Mouse (Mus musculus) lung, embryonic 14.5 days (tissue): ENCODE measurements around the gene Zcchc2. TPM values are rescaled to one million over a fixed set of nuclear protein-coding genes. Genes with fewer than 3 reads are reported as not detected.

Source experiments
- ATAC-seq: fragments of 200-750 bp; cut with Nextera tagmentation; 2 replicates; pipeline ENCODE4 v1.8.0; 2017; ENCODE audit warnings: mild to moderate bottlenecking, moderate TSS enrichment, moderate library complexity; ENCODE audit not compliant: insufficient read depth
- DNase-seq: peaks from one replicate; pipeline ENCODE4 v3.0.0-alpha.2; 2015
- H3K27ac ChIP-seq: fragments of 300-500 bp; sonication (generic); 2 replicates; pipeline ENCODE4 v1.5.1; 2014; ENCODE audit warnings: low read depth, mild to moderate bottlenecking, moderate library complexity
- H3K27me3 ChIP-seq: fragments of 300-500 bp; sonication (generic); 2 replicates; pipeline ENCODE4 v1.6.1; 2014; ENCODE audit warnings: low read length, control low read depth; ENCODE audit not compliant: insufficient read depth
- H3K36me3 ChIP-seq: fragments of 300-500 bp; sonication (generic); 2 replicates; pipeline ENCODE4 v1.6.1; 2014; ENCODE audit warnings: control low read depth; ENCODE audit not compliant: insufficient read depth
- H3K4me1 ChIP-seq: fragments of 300-500 bp; sonication (generic); 2 replicates; pipeline ENCODE4 v1.6.1; 2014; ENCODE audit warnings: antibody characterized with exemption, control low read depth; ENCODE audit not compliant: insufficient read depth
- H3K4me2 ChIP-seq: fragments of 300-500 bp; sonication (generic); 2 replicates; pipeline ENCODE4 v1.6.1; 2014; ENCODE audit warnings: mild to moderate bottlenecking
- H3K4me3 ChIP-seq: fragments of 300-500 bp; sonication (generic); 2 replicates; pipeline ENCODE4 v1.5.1; 2014; ENCODE audit warnings: low read depth, low read length
- H3K9ac ChIP-seq: fragments of 300-500 bp; sonication (generic); 2 replicates; pipeline ENCODE4 v1.6.1; 2014
- H3K9me3 ChIP-seq: fragments of 300-500 bp; sonication (generic); 2 replicates; pipeline ENCODE4 v1.6.1; 2016; ENCODE audit warnings: low read depth, low read length, control low read depth
- CTCF ChIP-seq: IDR thresholded peaks from 2 replicates; pipeline ENCODE4 v1.5.1; 2016; ENCODE audit warnings: antibody characterized with exemption, low read depth
- WGBS: fragments of 180-500 bp; shearing (Covaris S2); extraction: QIAGEN DNeasy Blood & Tissue Kit; methylation state at CpG from one replicate; pipeline ENCODE4 v1.1.7; 2014; 5-methylcytosine and 5-hydroxymethylcytosine counted together
- polyA plus RNA-seq: library from polyadenylated mRNA; unstranded; fragments of >200 nt; fragmentation: Nextera tagmentation; extraction: Ambion mirVana; gene quantifications from 2 replicates; pipeline ENCODE4 v1.2.1, GENCODE M21; 2014

The Zcchc2 gene
- polyA plus RNA-seq, 1 experiment from 2014 or later = 3.2 TPM

GRCm38 (mm10) chr1:106073166-106073565 lies 83.0 kb downstream of the Zcchc2 start:
- Histone ChIP-seq H3K9me3 (no peaks in the 10 kb centered on the region; the same call in 1 of the 2 replicates), H3K27me3 (no peaks in the 10 kb centered on the region), H3K4me2 (no peak overlapping the region), H3K9ac (no peak overlapping the region), H3K27ac (no peak overlapping the region), H3K4me1 (no peaks in the 10 kb centered on the region), H3K36me3 (no peaks in the 10 kb centered on the region), H3K4me3 (no peak overlapping the region)
- ATAC-seq (no peak), DNase-seq (no peak)
- WGBS = 79% methylated on average over 7 of the region's 7 CpGs
- no peak for TF ChIP-seq CTCF

GRCm38 (mm10) chr1:106074141-106074540 lies 83.9 kb downstream of the Zcchc2 start:
- Histone ChIP-seq H3K4me1 (no peaks in the 10 kb centered on the region), H3K27me3 (no peaks in the 10 kb centered on the region), H3K4me3 (no peak overlapping the region), H3K9ac (no peak overlapping the region), H3K9me3 (no peaks in the 10 kb centered on the region; the same call in 1 of the 2 replicates), H3K27ac (no peak overlapping the region), H3K36me3 (no peaks in the 10 kb centered on the region), H3K4me2 (no peak overlapping the region)
- ATAC-seq (no peak), DNase-seq (no peak)
- no peak for TF ChIP-seq CTCF
- 74% methylated on average over 7 of the region's 7 CpGs for WGBS

- DNase-seq (no peak), ATAC-seq (no peak)
- H3K4me3 ChIP-seq = no peak overlapping the region
- H3K36me3 ChIP-seq = no peaks in the 10 kb centered on the region
- no peaks in the 10 kb centered on the region; the same call in 1 of the 2 replicates for H3K9me3 ChIP-seq
- WGBS = 87% methylated on average over 5 of the region's 5 CpGs
- H3K4me1 ChIP-seq = no peaks in the 10 kb centered on the region
- no peak overlapping the region for H3K9ac ChIP-seq
- no peak overlapping the region for H3K27ac ChIP-seq
- H3K27me3 ChIP-seq = no peaks in the 10 kb centered on the region
- no peak overlapping the region for H3K4me2 ChIP-seq
- no peak for TF ChIP-seq CTCF
These were observed 84.5 kb downstream of the Zcchc2 start for GRCm38 (mm10) chr1:106074656-106075055.

GRCm38 (mm10) chr1:106076641-106077040 lies 86.4 kb downstream of the Zcchc2 start:
- TF ChIP-seq CTCF = no peak
- H3K27me3 ChIP-seq = no peaks in the 10 kb centered on the region
- H3K9me3 ChIP-seq = no peaks in the 10 kb centered on the region; the same call in 1 of the 2 replicates

GRCm38 (mm10) chr1:106077166-106077565 lies 87.0 kb downstream of the Zcchc2 start:
- no peak for ATAC-seq
- Histone ChIP-seq H3K4me3 (no peak overlapping the region), H3K27ac (no peak overlapping the region), H3K4me2 (no peak overlapping the region), H3K27me3 (no peaks in the 10 kb centered on the region), H3K9ac (no peak overlapping the region), H3K36me3 (no peaks in the 10 kb centered on the region), H3K4me1 (no peaks in the 10 kb centered on the region), H3K9me3 (no peaks in the 10 kb centered on the region; the same call in 1 of the 2 replicates)
- no peak for DNase-seq
- 82% methylated on average over 3 of the region's 3 CpGs for WGBS
- TF ChIP-seq CTCF = no peak

More at GRCm38 (mm10) chr1:106076641-106077040, 86.4 kb downstream of the Zcchc2 start:
- no peak overlapping the region for H3K9ac ChIP-seq
- DNase-seq (no peak), ATAC-seq (no peak)
- WGBS = 78% methylated on average over 3 of the region's 3 CpGs
- no peak overlapping the region for H3K4me2 ChIP-seq
- no peaks in the 10 kb centered on the region for H3K36me3 ChIP-seq
- no peak overlapping the region for H3K27ac ChIP-seq
- H3K4me3 ChIP-seq = no peak overlapping the region
- no peaks in the 10 kb centered on the region for H3K4me1 ChIP-seq

Other genes with a start within 250 kb of the Zcchc2 start
- gene Tnfrsf11a, start 209.7 kb upstream of the Zcchc2 start, polyA plus RNA-seq = 2.1 and 2.4 TPM in 2 replicates
- gene Phlpp1, start 181.3 kb downstream of the Zcchc2 start, polyA plus RNA-seq = 3.9 and 4.2 TPM in 2 replicates